Comparison of ENCODE assay signal across 19 mouse cellular contexts in genomic region chr10:44368596-44368995, GRCm38 (mm10).
DNase-seq lines count a peak whose midpoint lies in the region; ATAC-seq and TF ChIP-seq lines count a peak whose summit lies in the region.
"Had no signal": no experiment of that assay in that cellular context is flagged by ENCODE, and none has a peak within 500 bp of the region (broad histone marks: within the 10 kb centered on the region; RNA-seq: fewer than 3 reads in every experiment).

No protein-coding gene starts in this region.

- intact Hi-C loops in left cerebral cortex, postnatal 4 days (cut with DNase I), result no loop called here

- no peak for TF ChIP-seq EP300 in stomach, postnatal 0 days (optimal IDR thresholded peaks at IDR 0.05)

- no peak overlapping the region for H3K9ac ChIP-seq in lung, embryonic 16.5 days (ENCODE audit: low read length)
- no peak overlapping the region for H3K9ac ChIP-seq in stomach, postnatal 0 days (ENCODE audit: low read length)
- H3K9ac ChIP-seq: forebrain, embryonic 13.5 days; forebrain, postnatal 0 days; heart, embryonic 12.5 days; hindbrain, embryonic 15.5 days had no signal

- no peak overlapping the region for H3K4me3 ChIP-seq in lung, embryonic 16.5 days (ENCODE audit: low read length)
- peak overlapping the region; percentile 46 for H3K4me3 ChIP-seq in E14TG2a.4 (replicated peaks; ENCODE audit: low read length)
- no peak overlapping the region for H3K4me3 ChIP-seq in stomach, postnatal 0 days (ENCODE audit: low read depth, low read length)
- H3K4me3 ChIP-seq: embryonic facial prominence, embryonic 10.5 days; forebrain, embryonic 13.5 days; gastrocnemius, adult 2 months; heart, embryonic 12.5 days; hindbrain, embryonic 15.5 days had no signal

- peak; percentile 23; the same call in 1 of the 2 replicates for ATAC-seq in lung, embryonic 16.5 days (ENCODE audit: low read depth)
- ATAC-seq in stomach, postnatal 0 days (ENCODE audit: low FRiP score, low TSS enrichment), result 0 out of 2 replicates have a peak, but pooled peaks have one; percentile 29
- ATAC-seq: forebrain, embryonic 13.5 days had no signal

- H3K27me3 ChIP-seq in lung, embryonic 16.5 days (ENCODE audit: control insufficient read depth, insufficient read depth, low read depth, low read length), result no peaks in the 10 kb centered on the region
- H3K27me3 ChIP-seq in E14TG2a.4 (ENCODE audit: insufficient read depth, low read length), result no peaks in the 10 kb centered on the region
- no peaks in the 10 kb centered on the region for H3K27me3 ChIP-seq in stomach, postnatal 0 days (ENCODE audit: control insufficient read depth, insufficient read depth, low read length)
- H3K27me3 ChIP-seq: forebrain, embryonic 13.5 days; heart, embryonic 12.5 days; hindbrain, embryonic 15.5 days had no signal

- H3K36me3 ChIP-seq in lung, embryonic 16.5 days (ENCODE audit: control insufficient read depth, insufficient read depth, low read length), result no peaks in the 10 kb centered on the region
- peaks cover 8% of the 10 kb centered on the region for H3K36me3 ChIP-seq in E14TG2a.4 (ENCODE audit: insufficient read depth, low read length)
- no peaks in the 10 kb centered on the region for H3K36me3 ChIP-seq in stomach, postnatal 0 days (ENCODE audit: control insufficient read depth, insufficient read depth, low read length)
- H3K36me3 ChIP-seq: embryonic facial prominence, embryonic 10.5 days; heart, embryonic 12.5 days; hindbrain, embryonic 15.5 days had no signal

- no peak for DNase-seq in lung, postnatal 4 days
- peak; percentile 92 for DNase-seq in R1 (ENCODE audit: low read depth, low spot score)
- peak; percentile 23 for DNase-seq in stomach, postnatal 0 days (ENCODE audit: low spot score)
- DNase-seq in adrenal gland, adult 2 months, result no peak
- no peak for DNase-seq in left cerebral cortex, postnatal 4 days
- DNase-seq: adrenal gland, adult 8-10 months; adrenal gland, postnatal 36 days; cerebellum, adult 2 months; cerebellum, postnatal 10 days; forebrain, postnatal 0 days; gastrocnemius, adult 2 months; gastrocnemius, postnatal 25 days had no signal

- no peaks in the 10 kb centered on the region for H3K9me3 ChIP-seq in lung, embryonic 16.5 days (ENCODE audit: control insufficient read depth, low read length)
- no peaks in the 10 kb centered on the region for H3K9me3 ChIP-seq in E14TG2a.4 (ENCODE audit: low read length)
- H3K9me3 ChIP-seq in stomach, postnatal 0 days (ENCODE audit: control insufficient read depth, low read length), result no peaks in the 10 kb centered on the region
- H3K9me3 ChIP-seq: embryonic facial prominence, embryonic 10.5 days; forebrain, embryonic 13.5 days; G1E; heart, embryonic 12.5 days; hindbrain, embryonic 15.5 days had no signal

- H3K27ac ChIP-seq in lung, embryonic 16.5 days (ENCODE audit: low read length), result no peak overlapping the region
- H3K27ac ChIP-seq in stomach, postnatal 0 days (replicated peaks), result no peak overlapping the region
- H3K27ac ChIP-seq: embryonic facial prominence, embryonic 10.5 days; forebrain, embryonic 13.5 days; gastrocnemius, adult 2 months; hindbrain, embryonic 15.5 days had no signal

- 0 out of 2 replicates have a peak, but pooled peaks cover 3% of the 10 kb centered on the region for H3K4me1 ChIP-seq in lung, embryonic 16.5 days (replicated peaks; ENCODE audit: control insufficient read depth, insufficient read depth, low read length)
- peaks cover 68% of the 10 kb centered on the region for H3K4me1 ChIP-seq in E14TG2a.4 (replicated peaks; ENCODE audit: low read depth, low read length)
- H3K4me1 ChIP-seq in stomach, postnatal 0 days (replicated peaks; ENCODE audit: control insufficient read depth, insufficient read depth), result no peaks in the 10 kb centered on the region
- H3K4me1 ChIP-seq: forebrain, embryonic 13.5 days; hindbrain, embryonic 15.5 days had no signal

- TF ChIP-seq CTCF in E14TG2a.4 (conservative IDR thresholded peaks at IDR 0.05; ENCODE audit: low read length), result no peak
- TF ChIP-seq CTCF in stomach, postnatal 0 days (IDR thresholded peaks at IDR 0.05; ENCODE audit: low read depth), result no peak

- WGBS in lung, embryonic 16.5 days, result 42% methylated on average over 12 of the region's 13 CpGs
- 53% methylated on average over 12 of the region's 13 CpGs for whole genome bisulfite sequencing in stomach, postnatal 0 days

- H3K4me2 ChIP-seq in lung, embryonic 16.5 days (ENCODE audit: low read depth, low read length), result no peak overlapping the region
- H3K4me2 ChIP-seq in stomach, postnatal 0 days (replicated peaks; ENCODE audit: low read depth), result no peak overlapping the region
- H3K4me2 ChIP-seq: forebrain, embryonic 13.5 days; heart, embryonic 12.5 days; hindbrain, embryonic 15.5 days had no signal

Comparison
In these comparisons a context has a peak if more than half of its experiments do, and no peak if none do; other contexts are left out.
1. DNase-seq: peak in R1 (single experiment) and stomach, postnatal 0 days (single experiment); none in lung, postnatal 4 days (0 of 2), adrenal gland, adult 2 months (single experiment) and left cerebral cortex, postnatal 4 days (single experiment).